Mouse (Mus musculus): ENCODE measurements around the gene Scrn2. TPM values are rescaled to one million over a fixed set of nuclear protein-coding genes. Genes with fewer than 3 reads are reported as not detected.

Scrn2 gene
- polyA plus RNA-seq, 1 experiment from 2014 or later: 20.6 TPM

- H3K9ac ChIP-seq (replicated peaks): no peak overlapping the region
- no peaks in the 10 kb centered on the region for H3K9me3 ChIP-seq (ENCODE audit: low read length)
- TF ChIP-seq EP300 (IDR thresholded peaks at IDR 0.05; ENCODE audit: low read depth) (no peak), CTCF (IDR thresholded peaks at IDR 0.05; ENCODE audit: low read depth) (no peak)
- H3K27ac ChIP-seq (ENCODE audit: low read depth): no peak overlapping the region
- DNase-seq: no peak
- peaks cover 33% of the 10 kb centered on the region for H3K27me3 ChIP-seq (ENCODE audit: insufficient read depth, low read length)
- no peak overlapping the region for H3K4me3 ChIP-seq (ENCODE audit: low read depth, low read length)
- H3K4me1 ChIP-seq (ENCODE audit: insufficient read depth): no peaks in the 10 kb centered on the region
- H3K4me2 ChIP-seq (ENCODE audit: low read depth, low read length): no peak overlapping the region
- ATAC-seq: no peak
- no peaks in the 10 kb centered on the region for H3K36me3 ChIP-seq (replicated peaks; ENCODE audit: insufficient read depth, low read length)
- 32% methylated on average over 8 of the region's 8 CpGs for WGBS (ENCODE audit: insufficient replicate concordance)
These were observed 20.4 kb upstream of the Scrn2 start for GRCm38 (mm10) chr11:97009198-97009790.

- no peak for TF ChIP-seq CTCF (IDR thresholded peaks at IDR 0.05; ENCODE audit: low read depth)
- TF ChIP-seq EP300 (IDR thresholded peaks at IDR 0.05; ENCODE audit: low read depth): no peak
- 41% methylated on average over 8 of the region's 8 CpGs for WGBS (ENCODE audit: insufficient replicate concordance)
- Histone ChIP-seq H3K27ac (ENCODE audit: low read depth) (no peak within 1 kb of the TSS), H3K4me3 (ENCODE audit: low read depth, low read length) (no peak within 1 kb of the TSS), H3K4me1 (ENCODE audit: insufficient read depth) (no peaks in the 10 kb centered on the region), H3K9me3 (ENCODE audit: low read length) (no peaks in the 10 kb centered on the region), H3K36me3 (replicated peaks; ENCODE audit: insufficient read depth, low read length) (no peaks in the 10 kb centered on the region), H3K27me3 (ENCODE audit: insufficient read depth, low read length) (peaks cover 58% of the 10 kb centered on the region), H3K9ac (replicated peaks) (no peak within 1 kb of the TSS), H3K4me2 (ENCODE audit: low read depth, low read length) (no peak within 1 kb of the TSS)
- DNase-seq (no peak), ATAC-seq (no peak)
These were observed 16.5 kb upstream of the Scrn2 start, which contains the start of gene Sp6 for GRCm38 (mm10) chr11:97013121-97013670. Gene Sp6, plus strand, starts transcription at chr11:97013394.

GRCm38 (mm10) chr11:97017696-97018582, 11.8 kb upstream of the Scrn2 start:
- no peak overlapping the region for H3K27ac ChIP-seq (ENCODE audit: low read depth)
- WGBS (ENCODE audit: insufficient replicate concordance): 2% methylated on average over 36 of the region's 36 CpGs
- peaks cover 15% of the 10 kb centered on the region for H3K4me1 ChIP-seq (ENCODE audit: insufficient read depth)
- no peak for ATAC-seq
- no peak for DNase-seq
- peak overlapping the region; percentile 32 for H3K4me3 ChIP-seq (ENCODE audit: low read depth, low read length)
- TF ChIP-seq CTCF (IDR thresholded peaks at IDR 0.05; ENCODE audit: low read depth) (no peak), EP300 (IDR thresholded peaks at IDR 0.05; ENCODE audit: low read depth) (no peak)
- peaks cover 93% of the 10 kb centered on the region for H3K27me3 ChIP-seq (ENCODE audit: insufficient read depth, low read length)
- H3K9me3 ChIP-seq (ENCODE audit: low read length): no peaks in the 10 kb centered on the region
- H3K9ac ChIP-seq (replicated peaks): no peak overlapping the region
- peak overlapping the region; percentile 56 for H3K4me2 ChIP-seq (ENCODE audit: low read depth, low read length)
- H3K36me3 ChIP-seq (replicated peaks; ENCODE audit: insufficient read depth, low read length): no peaks in the 10 kb centered on the region

DNA sequence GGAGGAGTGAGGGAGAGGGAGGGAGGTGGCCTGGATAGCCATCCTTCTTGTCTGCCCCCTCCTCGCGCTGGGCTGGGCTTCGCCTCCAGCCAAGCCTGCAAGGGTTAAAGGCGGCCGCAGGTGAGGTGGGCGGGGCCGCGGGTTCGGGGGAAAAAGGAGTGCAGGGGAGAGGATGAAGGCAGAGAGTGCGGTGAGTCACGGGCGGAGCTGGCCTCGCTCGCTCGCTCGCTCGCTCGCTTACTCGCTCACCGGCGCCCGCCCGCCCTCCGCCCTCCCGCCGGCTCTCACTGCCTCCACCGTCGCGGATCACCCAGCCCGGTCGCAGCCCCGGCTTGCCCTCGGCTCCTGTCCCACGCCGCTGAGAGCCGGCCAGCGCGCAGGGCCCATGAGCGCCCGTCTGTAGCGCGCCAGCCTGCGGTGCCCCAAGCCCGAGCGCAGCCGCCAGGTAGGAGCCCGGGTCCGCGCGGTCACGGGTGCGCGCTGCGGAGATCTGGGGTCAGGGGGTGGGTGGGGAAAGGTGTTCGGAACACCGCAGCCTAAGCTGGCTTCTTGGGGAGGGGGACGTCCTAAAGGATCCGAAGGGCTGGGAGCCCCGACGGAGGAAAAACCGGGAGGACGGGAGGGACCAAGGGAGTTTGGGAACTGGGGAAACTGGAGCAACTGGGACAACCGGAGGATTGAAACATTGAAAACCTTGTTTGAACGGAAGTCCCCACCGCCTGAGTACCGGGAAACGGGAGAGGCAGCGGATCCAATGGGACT, 11.0 kb upstream of the Scrn2 start:
- no peak overlapping the region for H3K27ac ChIP-seq (ENCODE audit: low read depth)
- WGBS (ENCODE audit: insufficient replicate concordance): under 1% methylated on average over 60 of the region's 68 CpGs
- H3K9me3 ChIP-seq (ENCODE audit: low read length): no peaks in the 10 kb centered on the region
- peak overlapping the region; percentile 32 for H3K4me3 ChIP-seq (ENCODE audit: low read depth, low read length)
- H3K27me3 ChIP-seq (ENCODE audit: insufficient read depth, low read length): peaks cover 95% of the 10 kb centered on the region
- H3K9ac ChIP-seq (replicated peaks): no peak overlapping the region
- H3K4me1 ChIP-seq (ENCODE audit: insufficient read depth): peaks cover 15% of the 10 kb centered on the region
- no peak for TF ChIP-seq EP300 (IDR thresholded peaks at IDR 0.05; ENCODE audit: low read depth)
- no peak for TF ChIP-seq CTCF (IDR thresholded peaks at IDR 0.05; ENCODE audit: low read depth)
- H3K4me2 ChIP-seq (ENCODE audit: low read depth, low read length): peak overlapping the region; percentile 56
- no peak for ATAC-seq
- no peaks in the 10 kb centered on the region for H3K36me3 ChIP-seq (replicated peaks; ENCODE audit: insufficient read depth, low read length)
- no peak for DNase-seq

- Histone ChIP-seq H3K9ac (replicated peaks) (no peak overlapping the region), H3K9me3 (ENCODE audit: low read length) (no peaks in the 10 kb centered on the region), H3K27ac (ENCODE audit: low read depth) (no peak overlapping the region), H3K4me2 (ENCODE audit: low read depth, low read length) (peak overlapping the region; percentile 56; the same call in 1 of the 2 replicates), H3K4me3 (ENCODE audit: low read depth, low read length) (0 out of 2 replicates have a peak overlapping the region, but pooled peaks have one; percentile 32), H3K27me3 (ENCODE audit: insufficient read depth, low read length) (peaks cover 96% of the 10 kb centered on the region), H3K36me3 (replicated peaks; ENCODE audit: insufficient read depth, low read length) (no peaks in the 10 kb centered on the region), H3K4me1 (ENCODE audit: insufficient read depth) (peaks cover 15% of the 10 kb centered on the region)
- ATAC-seq: no peak
- no peak for TF ChIP-seq CTCF (IDR thresholded peaks at IDR 0.05; ENCODE audit: low read depth)
- TF ChIP-seq EP300 (IDR thresholded peaks at IDR 0.05; ENCODE audit: low read depth): no peak
- 8% methylated on average over 13 of the region's 13 CpGs for WGBS (ENCODE audit: insufficient replicate concordance)
- DNase-seq: no peak
These were observed 10.4 kb upstream of the Scrn2 start for GRCm38 (mm10) chr11:97019345-97019708.

All from liver, postnatal 0 days (tissue).